Mouse (Mus musculus) heart, postnatal 0 days (tissue): Measurements from ENCODE around the gene Neurl1a. TPM values are rescaled to one million over a fixed set of nuclear protein-coding genes. Genes with fewer than 3 reads are reported as not detected.

Source experiments
- ATAC-seq: fragments of 200-750 bp; cut with Nextera tagmentation; 2 replicates; pipeline ENCODE4 v1.8.0; 2017; ENCODE audit warnings: low read depth, moderate number of reproducible peaks, moderate library complexity; ENCODE audit not compliant: insufficient read depth
- DNase-seq: peaks from one replicate; pipeline ENCODE4 v3.0.0-alpha.2; 2016; ENCODE audit warnings: low spot score
- H3K27ac ChIP-seq: fragments of 300-500 bp; sonication (generic); 2 replicates; pipeline ENCODE4 v1.5.1; 2014; ENCODE audit warnings: low read depth, mild to moderate bottlenecking
- H3K27me3 ChIP-seq: fragments of 300-500 bp; sonication (generic); 2 replicates; pipeline ENCODE4 v1.6.1; 2014; ENCODE audit warnings: low read length, mixed read lengths; ENCODE audit not compliant: control insufficient read depth, insufficient read depth
- H3K36me3 ChIP-seq: fragments of 300-500 bp; sonication (generic); replicated peaks from 2 replicates; pipeline ENCODE4 v1.6.1; 2014; ENCODE audit warnings: low read length, mixed read lengths; ENCODE audit not compliant: control insufficient read depth, insufficient read depth
- H3K4me1 ChIP-seq: fragments of 300-500 bp; sonication (generic); 2 replicates; pipeline ENCODE4 v1.6.1; 2014; ENCODE audit warnings: antibody characterized with exemption; ENCODE audit not compliant: control insufficient read depth, insufficient read depth
- H3K4me2 ChIP-seq: fragments of 300-500 bp; sonication (generic); 2 replicates; pipeline ENCODE4 v1.6.1; 2014; ENCODE audit warnings: low read depth, mild to moderate bottlenecking, low read length, moderate library complexity
- H3K4me3 ChIP-seq: fragments of 300-500 bp; sonication (generic); 2 replicates; pipeline ENCODE4 v1.5.1; 2014; ENCODE audit warnings: low read depth, low read length
- H3K9ac ChIP-seq: fragments of 300-500 bp; sonication (generic); replicated peaks from 2 replicates; pipeline ENCODE4 v1.6.1; 2014; ENCODE audit warnings: low read depth, low read length, mixed read lengths
- H3K9me3 ChIP-seq: fragments of 300-500 bp; sonication (generic); replicated peaks from 2 replicates; pipeline ENCODE4 v1.6.1; 2016; ENCODE audit warnings: low read length; ENCODE audit not compliant: control insufficient read depth
- CTCF ChIP-seq: IDR thresholded peaks from 2 replicates; pipeline ENCODE4 v1.5.1; 2016; ENCODE audit warnings: antibody characterized with exemption, control low read depth, low read depth
- EP300 ChIP-seq: IDR thresholded peaks from 2 replicates; pipeline ENCODE4 v1.6.1; 2016; ENCODE audit warnings: antibody characterized with exemption, low read depth
- WGBS: fragments of 180-500 bp; shearing (Covaris S2); extraction: QIAGEN DNeasy Blood & Tissue Kit; methylation state at CpG from one replicate; pipeline ENCODE4 v1.1.7; 2014; 5-methylcytosine and 5-hydroxymethylcytosine counted together
- polyA plus RNA-seq: library from polyadenylated mRNA; unstranded; fragments of >200 nt; fragmentation: Nextera tagmentation; extraction: Ambion mirVana; gene quantifications from 2 replicates; pipeline ENCODE4 v1.2.1, GENCODE M21; 2015
- total RNA-seq: library from RNA; depleted of rRNA; stranded (reverse); fragments of >200 nt; gene quantifications from 2 replicates; pipeline ENCODE4 v1.2.3, GENCODE M21; 2014; ENCODE audit warnings: low replicate concordance

Gene Neurl1a
- total and polyA plus RNA-seq, 2 experiments from 2014 or later: 0.27 to 1.8 TPM

DNA sequence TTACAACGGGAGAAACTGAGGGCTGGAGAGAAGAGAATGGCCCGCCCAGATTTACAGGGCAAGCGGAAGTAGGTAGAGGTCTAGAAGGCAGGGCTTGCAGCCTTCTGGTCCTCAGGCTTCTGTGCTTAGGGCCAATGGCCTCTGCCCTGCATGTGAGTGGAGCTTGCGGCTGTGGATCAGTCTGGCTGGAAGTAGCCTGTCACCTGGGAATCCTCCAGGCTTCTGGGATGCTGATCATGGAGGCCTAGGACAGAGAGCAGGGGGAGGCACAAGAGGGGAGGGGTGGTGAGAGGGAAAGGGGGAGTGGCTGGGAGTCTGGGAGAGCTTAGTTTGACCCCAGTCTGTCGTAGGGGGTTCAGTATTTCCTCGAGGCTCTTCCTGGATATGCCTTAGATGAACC, 23.8 kb downstream of the Neurl1a start:
- no peak overlapping the region for H3K9ac ChIP-seq
- H3K9me3 ChIP-seq: no peaks in the 10 kb centered on the region
- H3K36me3 ChIP-seq: no peaks in the 10 kb centered on the region
- DNase-seq (no peak), ATAC-seq (no peak)
- no peak overlapping the region for H3K27ac ChIP-seq
- WGBS: 62% methylated on average over 6 of the region's 6 CpGs
- no peaks in the 10 kb centered on the region for H3K27me3 ChIP-seq
- no peak overlapping the region for H3K4me2 ChIP-seq
- H3K4me3 ChIP-seq: no peak overlapping the region
- TF ChIP-seq EP300 (no peak), CTCF (no peak)
- no peaks in the 10 kb centered on the region for H3K4me1 ChIP-seq

DNA sequence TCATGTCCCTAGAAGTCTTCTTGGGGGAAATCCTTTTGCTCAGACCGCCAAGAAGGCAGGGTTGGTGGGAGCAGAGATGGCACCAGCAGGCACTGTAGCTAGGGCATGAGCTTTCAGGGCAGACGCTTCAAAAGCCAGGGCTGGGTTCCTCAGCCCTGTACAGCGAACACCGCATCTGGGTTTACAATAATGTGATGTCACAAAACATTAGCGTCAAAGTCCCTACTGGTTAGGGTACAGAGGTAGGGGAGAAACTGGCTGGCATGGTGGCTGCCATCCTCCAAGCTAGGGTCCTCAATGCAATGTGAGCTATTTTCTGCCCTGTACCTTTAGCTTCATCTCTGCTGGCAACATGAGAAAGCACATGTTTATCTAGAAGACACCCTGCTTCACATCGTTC, 24.4 kb downstream of the Neurl1a start:
- H3K27ac ChIP-seq: no peak overlapping the region
- ATAC-seq (no peak), DNase-seq (no peak)
- no peak overlapping the region for H3K4me3 ChIP-seq
- no peaks in the 10 kb centered on the region for H3K36me3 ChIP-seq
- no peak overlapping the region for H3K4me2 ChIP-seq
- H3K27me3 ChIP-seq: no peaks in the 10 kb centered on the region
- TF ChIP-seq CTCF: no peak
- TF ChIP-seq EP300: no peak
- H3K4me1 ChIP-seq: no peaks in the 10 kb centered on the region
- no peak overlapping the region for H3K9ac ChIP-seq
- no peaks in the 10 kb centered on the region for H3K9me3 ChIP-seq
- WGBS: 88% methylated on average over 6 of the region's 6 CpGs

- TF ChIP-seq CTCF (no peak), EP300 (no peak)
- no peaks in the 10 kb centered on the region for H3K4me1 ChIP-seq
- no peak overlapping the region for H3K4me3 ChIP-seq
- no peak overlapping the region for H3K27ac ChIP-seq
- no peak overlapping the region for H3K9ac ChIP-seq
- ATAC-seq (no peak), DNase-seq (no peak)
- no peak overlapping the region for H3K4me2 ChIP-seq
- H3K27me3 ChIP-seq: no peaks in the 10 kb centered on the region
- whole genome bisulfite sequencing: 71% methylated on average over 6 of the region's 6 CpGs
- no peaks in the 10 kb centered on the region for H3K36me3 ChIP-seq
- no peaks in the 10 kb centered on the region for H3K9me3 ChIP-seq
These were observed 26.0 kb downstream of the Neurl1a start for GRCm38 (mm10) chr19:47204653-47205052.

DNA sequence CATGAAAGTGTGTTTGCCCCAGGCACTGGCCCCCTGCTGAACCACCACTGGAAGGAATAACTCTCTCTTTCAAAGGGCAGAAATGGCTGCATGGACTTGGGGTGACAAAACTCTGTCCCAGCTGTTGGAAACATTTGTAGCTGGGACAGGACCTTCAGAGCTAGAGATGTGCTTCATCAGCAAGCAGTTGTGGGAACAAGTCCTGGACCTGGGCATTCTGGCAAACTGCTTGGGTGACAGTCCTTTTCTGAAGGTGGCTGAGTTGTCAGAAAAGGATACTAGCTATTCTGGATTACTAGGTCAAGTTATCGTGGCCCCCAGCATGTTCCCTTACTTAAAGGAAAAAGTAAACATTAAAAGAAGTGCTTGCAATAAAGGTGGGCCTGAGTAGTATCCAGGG, 27.5 kb downstream of the Neurl1a start:
- H3K27me3 ChIP-seq: no peaks in the 10 kb centered on the region
- H3K27ac ChIP-seq: no peak overlapping the region
- H3K9ac ChIP-seq: no peak overlapping the region
- no peaks in the 10 kb centered on the region for H3K36me3 ChIP-seq
- DNase-seq (no peak), ATAC-seq (no peak)
- no peaks in the 10 kb centered on the region for H3K4me1 ChIP-seq
- no peaks in the 10 kb centered on the region for H3K9me3 ChIP-seq
- 76% methylated on average over 1 of the region's 1 CpGs for WGBS
- TF ChIP-seq CTCF (no peak), EP300 (no peak)
- no peak overlapping the region for H3K4me3 ChIP-seq
- H3K4me2 ChIP-seq: no peak overlapping the region

DNA sequence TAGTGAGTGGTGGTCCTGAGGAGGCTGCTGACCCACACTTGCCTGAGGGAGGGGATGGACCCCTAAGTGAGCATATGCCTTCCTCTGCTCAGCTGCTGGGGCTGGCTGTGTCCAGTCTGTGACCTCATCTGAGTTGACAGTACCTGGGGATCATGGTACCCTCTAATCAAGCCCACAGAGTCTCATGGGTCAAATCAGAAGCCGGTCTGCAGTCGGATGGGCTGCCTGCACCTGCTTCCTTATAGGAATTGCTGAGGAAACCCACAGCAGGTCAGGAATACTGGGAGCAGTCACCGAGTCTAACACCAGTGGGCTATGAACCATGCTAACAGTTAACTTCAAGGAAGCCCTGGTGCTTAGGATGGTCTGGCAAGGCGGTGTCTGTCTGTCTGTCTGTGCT, 31.8 kb downstream of the Neurl1a start:
- ATAC-seq: no peak
- H3K4me3 ChIP-seq: no peak overlapping the region
- no peaks in the 10 kb centered on the region for H3K9me3 ChIP-seq
- H3K36me3 ChIP-seq: no peaks in the 10 kb centered on the region
- H3K4me1 ChIP-seq: no peaks in the 10 kb centered on the region
- no peak overlapping the region for H3K4me2 ChIP-seq
- H3K27ac ChIP-seq: no peak overlapping the region
- no peak overlapping the region for H3K9ac ChIP-seq
- TF ChIP-seq EP300 (no peak), CTCF (no peak)
- WGBS: 86% methylated on average over 4 of the region's 4 CpGs
- no peaks in the 10 kb centered on the region for H3K27me3 ChIP-seq
- no peak for DNase-seq

DNA sequence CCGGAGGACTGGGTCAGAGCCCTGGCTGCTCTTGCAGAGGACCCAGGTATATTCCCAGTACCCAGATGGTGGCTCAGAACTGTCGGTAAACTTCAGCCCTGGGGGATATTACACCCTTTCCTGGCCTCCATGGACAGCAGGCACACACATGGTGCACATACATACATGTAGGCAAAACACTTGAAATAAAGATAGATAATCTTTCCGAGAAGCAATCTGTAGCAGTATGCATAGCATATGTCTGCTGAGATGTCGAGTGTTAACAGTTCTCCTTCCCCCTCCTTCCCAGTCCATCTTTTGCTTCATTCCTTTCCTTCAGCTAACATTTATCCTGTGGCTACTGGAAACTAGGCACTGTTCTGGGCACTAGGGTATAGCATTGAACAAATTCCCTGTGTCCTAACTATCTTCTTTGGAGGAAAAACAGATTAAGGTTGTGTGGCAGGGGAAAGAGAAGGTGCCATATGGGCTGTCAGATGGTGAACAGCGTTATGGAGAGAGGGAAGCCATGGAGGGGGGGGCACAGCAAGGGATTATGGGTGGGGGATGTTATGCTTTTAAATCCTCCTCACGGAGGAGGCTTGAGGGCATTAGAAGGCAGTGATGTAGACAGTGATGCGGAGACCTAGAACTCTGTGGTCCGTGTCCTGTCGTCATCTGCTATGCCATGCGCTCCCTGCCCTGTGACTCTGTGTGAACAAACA, 33.1 kb downstream of the Neurl1a start:
- H3K27ac ChIP-seq: no peak overlapping the region
- no peak overlapping the region for H3K4me2 ChIP-seq
- H3K4me3 ChIP-seq: no peak overlapping the region
- H3K9me3 ChIP-seq: no peaks in the 10 kb centered on the region
- H3K4me1 ChIP-seq: no peaks in the 10 kb centered on the region
- TF ChIP-seq CTCF (no peak), EP300 (no peak)
- no peaks in the 10 kb centered on the region for H3K27me3 ChIP-seq
- WGBS: 72% methylated on average over 10 of the region's 10 CpGs
- H3K36me3 ChIP-seq: no peaks in the 10 kb centered on the region
- no peak for DNase-seq
- H3K9ac ChIP-seq: no peak overlapping the region
- ATAC-seq: no peak
